Mouse (Mus musculus) liver, adult 2 months (tissue): ENCODE data around the gene Telo2.

ENCODE experiments used
- CTCF ChIP-seq: fragments of 200-500 bp; IDR thresholded peaks from 2 replicates; pipeline ENCODE4 v1.5.1; 2011; ENCODE audit warnings: low read depth, low read length, control low read depth
- POLR2A ChIP-seq: fragments of 200-500 bp; IDR thresholded peaks from 2 replicates; pipeline ENCODE4 v1.6.1; 2011; ENCODE audit warnings: low read length, control low read depth; ENCODE audit not compliant: insufficient read depth; ENCODE audit errors: extremely low read depth

DNA sequence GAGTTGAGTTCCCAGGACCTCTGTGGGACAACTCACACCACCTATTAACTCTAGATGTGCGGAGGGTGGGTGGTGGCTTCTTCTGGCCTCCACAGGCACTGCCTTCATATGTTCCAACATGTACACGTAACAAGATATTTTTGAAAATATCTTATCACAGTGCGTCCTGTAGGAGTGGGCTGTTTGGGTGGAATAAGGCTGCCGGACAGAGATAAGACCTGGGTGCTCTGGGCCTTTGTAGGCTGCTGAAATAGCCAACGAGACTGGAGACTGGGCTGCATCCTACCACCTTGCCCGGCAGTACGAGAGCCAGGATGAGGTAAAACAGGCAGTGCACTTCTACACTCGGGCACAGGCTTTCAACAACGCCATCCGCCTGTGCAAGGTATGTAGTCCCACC, 26.6 kb downstream of the Telo2 start:
- TF ChIP-seq POLR2A (no peak), CTCF (no peak)
